Mouse (Mus musculus) midbrain, embryonic 14.5 days (tissue): ENCODE results near the gene Hdac5. TPM values are rescaled to one million over a fixed set of nuclear protein-coding genes. Genes with fewer than 3 reads are reported as not detected.

Source experiments
- ATAC-seq: fragments of 200-750 bp; cut with Nextera tagmentation; 2 replicates; pipeline ENCODE4 v1.8.0; 2017; ENCODE audit warnings: moderate number of reproducible peaks, moderate library complexity; ENCODE audit not compliant: low FRiP score, low TSS enrichment
- DNase-seq: peaks from one replicate; pipeline ENCODE4 v3.0.0-alpha.2; 2015
- H3K27ac ChIP-seq: fragments of 300-500 bp; sonication (generic); replicated peaks from 2 replicates; pipeline ENCODE4 v1.5.1; 2014; ENCODE audit warnings: mild to moderate bottlenecking, low read depth, low read length, moderate library complexity
- H3K27me3 ChIP-seq: fragments of 300-500 bp; sonication (generic); 2 replicates; pipeline ENCODE4 v1.6.1; 2014; ENCODE audit warnings: low read length, control low read depth, mixed read lengths; ENCODE audit not compliant: control insufficient read depth, insufficient read depth
- H3K36me3 ChIP-seq: fragments of 300-500 bp; sonication (generic); 2 replicates; pipeline ENCODE4 v1.6.1; 2014; ENCODE audit warnings: low read length, control low read depth; ENCODE audit not compliant: control insufficient read depth, insufficient read depth
- H3K4me1 ChIP-seq: fragments of 300-500 bp; sonication (generic); 2 replicates; pipeline ENCODE4 v1.6.1; 2014; ENCODE audit warnings: mild to moderate bottlenecking, antibody characterized with exemption, low read length, control low read depth; ENCODE audit not compliant: control insufficient read depth, insufficient read depth
- H3K4me2 ChIP-seq: fragments of 300-500 bp; sonication (generic); 2 replicates; pipeline ENCODE4 v1.6.1; 2014; ENCODE audit warnings: mild to moderate bottlenecking, low read length, moderate library complexity
- H3K4me3 ChIP-seq: fragments of 300-500 bp; sonication (generic); replicated peaks from 2 replicates; pipeline ENCODE4 v1.5.1; 2014; ENCODE audit warnings: low read depth, low read length
- H3K9ac ChIP-seq: fragments of 300-500 bp; sonication (generic); replicated peaks from 2 replicates; pipeline ENCODE4 v1.6.1; 2014; ENCODE audit warnings: mild to moderate bottlenecking, low read length, moderate library complexity
- H3K9me3 ChIP-seq: fragments of 300-500 bp; sonication (generic); 2 replicates; pipeline ENCODE4 v1.6.1; 2016; ENCODE audit warnings: low read length, control low read depth, mixed read lengths; ENCODE audit not compliant: control insufficient read depth
- WGBS: fragments of 180-500 bp; shearing (Covaris S2); extraction: QIAGEN DNeasy Blood & Tissue Kit; methylation state at CpG from one replicate; pipeline ENCODE4 v1.1.7; 2014; 5-methylcytosine and 5-hydroxymethylcytosine counted together
- polyA plus RNA-seq: library from polyadenylated mRNA; unstranded; fragments of >200 nt; fragmentation: Nextera tagmentation; extraction: Ambion mirVana; gene quantifications from 2 replicates; pipeline ENCODE4 v1.2.1, GENCODE M21; 2014

Gene Hdac5
- polyA plus RNA-seq, 1 experiment from 2014 or later, result 56.6 TPM

- H3K27ac ChIP-seq, result no peak overlapping the region
- H3K27me3 ChIP-seq, result no peaks in the 10 kb centered on the region
- no peak overlapping the region; the same call in 1 of the 2 replicates for H3K9ac ChIP-seq
- H3K4me2 ChIP-seq, result no peak overlapping the region
- no peaks in the 10 kb centered on the region for H3K36me3 ChIP-seq
- no peak overlapping the region for H3K4me3 ChIP-seq
- ATAC-seq (no peak), DNase-seq (no peak)
- WGBS, result 95% methylated on average over 7 of the region's 7 CpGs
- H3K9me3 ChIP-seq, result no peaks in the 10 kb centered on the region
- no peaks in the 10 kb centered on the region for H3K4me1 ChIP-seq
Observed at GRCm38 (mm10) chr11:102263211-102263610, 33.2 kb upstream of the Hdac5 start.

DNA sequence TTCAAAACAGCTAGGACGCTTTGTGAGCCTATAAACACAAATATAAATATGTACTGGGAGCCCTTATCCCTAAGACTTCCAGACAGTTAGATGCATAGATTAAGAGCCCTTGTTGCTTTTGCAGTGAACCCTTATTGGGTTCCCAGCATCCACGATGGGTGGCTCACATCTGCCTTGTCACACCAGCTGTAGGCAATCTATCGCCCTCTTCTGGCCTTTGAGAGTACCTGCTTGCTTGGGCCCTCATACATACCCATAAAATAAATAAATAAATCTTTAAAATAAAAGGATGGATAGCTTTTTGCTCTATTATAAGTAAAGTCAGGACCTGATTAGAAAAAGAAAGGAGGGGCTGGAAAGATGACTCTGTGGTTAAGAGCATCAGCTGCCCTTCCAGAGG is 28.6 kb upstream of the Hdac5 start:
- DNase-seq (peak; percentile 24), ATAC-seq (no peak)
- H3K27ac ChIP-seq, result no peak overlapping the region
- WGBS, result 94% methylated on average over 3 of the region's 3 CpGs
- no peaks in the 10 kb centered on the region for H3K4me1 ChIP-seq
- no peaks in the 10 kb centered on the region for H3K27me3 ChIP-seq
- no peak overlapping the region for H3K9ac ChIP-seq
- no peaks in the 10 kb centered on the region for H3K9me3 ChIP-seq
- no peak overlapping the region for H3K4me2 ChIP-seq
- no peak overlapping the region for H3K4me3 ChIP-seq
- H3K36me3 ChIP-seq, result no peaks in the 10 kb centered on the region

DNA sequence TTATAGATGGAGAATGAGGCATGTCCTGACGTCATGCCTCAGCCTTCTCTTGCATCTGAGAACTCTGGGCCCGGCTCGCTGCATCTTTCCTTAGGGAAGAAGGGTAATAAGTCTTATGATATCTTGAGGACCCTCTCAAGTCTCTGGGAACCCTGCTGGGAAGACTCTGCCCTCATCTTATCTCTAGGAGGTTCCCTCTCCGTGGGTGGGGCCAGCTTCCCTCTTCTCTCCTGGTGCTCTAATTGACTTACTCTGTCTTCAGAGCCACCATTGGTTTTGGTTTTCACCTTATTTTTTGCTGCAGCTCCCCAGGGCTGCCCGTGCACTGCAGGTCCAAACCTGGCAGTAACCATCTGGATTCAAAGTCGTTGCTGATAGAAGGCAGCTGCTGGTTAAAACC is 28.1 kb upstream of the Hdac5 start:
- H3K9me3 ChIP-seq, result no peaks in the 10 kb centered on the region
- no peak overlapping the region for H3K4me2 ChIP-seq
- WGBS, result 84% methylated on average over 6 of the region's 6 CpGs
- no peak for ATAC-seq
- H3K4me3 ChIP-seq, result no peak overlapping the region
- no peak overlapping the region for H3K9ac ChIP-seq
- H3K27me3 ChIP-seq, result no peaks in the 10 kb centered on the region
- no peak for DNase-seq
- H3K36me3 ChIP-seq, result no peaks in the 10 kb centered on the region
- no peak overlapping the region for H3K27ac ChIP-seq
- H3K4me1 ChIP-seq, result no peaks in the 10 kb centered on the region

- ATAC-seq (no peak), DNase-seq (peak; percentile 59)
- 35% methylated on average over 9 of the region's 9 CpGs for WGBS
- no peaks in the 10 kb centered on the region for H3K27me3 ChIP-seq
- H3K36me3 ChIP-seq, result no peaks in the 10 kb centered on the region
- no peaks in the 10 kb centered on the region for H3K9me3 ChIP-seq
- no peak overlapping the region for H3K4me3 ChIP-seq
- H3K4me1 ChIP-seq, result no peaks in the 10 kb centered on the region
- H3K9ac ChIP-seq, result no peak overlapping the region
- H3K27ac ChIP-seq, result no peak overlapping the region
- no peak overlapping the region for H3K4me2 ChIP-seq
Observed at GRCm38 (mm10) chr11:102257514-102257913, 27.5 kb upstream of the Hdac5 start.

DNA sequence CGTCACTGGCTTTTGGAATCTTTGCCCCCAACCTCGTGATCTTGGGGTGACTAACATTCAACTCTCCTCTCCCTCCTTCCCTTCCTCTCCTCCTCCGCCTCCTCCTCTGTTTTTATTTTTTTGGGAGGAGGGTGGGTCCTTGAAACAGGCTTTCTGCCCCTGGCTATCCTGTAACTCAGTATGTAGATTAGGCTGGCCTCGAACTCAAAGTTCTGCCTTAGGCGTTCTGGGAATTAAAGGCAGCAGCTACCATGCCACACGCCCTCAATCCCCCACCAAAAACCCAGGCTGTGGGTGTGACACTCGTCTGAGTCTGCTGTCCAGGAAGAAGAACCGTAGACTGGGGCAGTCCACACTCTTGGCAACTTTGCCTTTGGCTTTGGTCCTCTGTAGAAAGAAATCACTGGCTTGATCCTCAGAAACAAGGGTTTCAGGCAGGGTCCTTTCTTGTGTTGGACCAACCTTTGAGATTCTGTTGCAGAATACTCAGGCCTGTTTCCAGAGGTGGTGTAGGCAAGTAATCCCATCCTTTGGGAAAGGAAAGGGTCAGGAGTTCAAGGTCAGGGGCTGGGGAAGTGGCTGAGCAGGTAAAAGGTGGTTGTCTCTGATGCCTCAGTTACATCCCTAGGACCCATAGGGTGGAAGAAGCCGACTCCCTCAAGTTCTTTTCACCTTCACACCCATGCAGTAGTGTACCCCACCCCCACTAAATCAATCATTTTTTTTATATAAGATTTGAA is 19.6 kb upstream of the Hdac5 start:
- DNase-seq, result no peak
- Histone ChIP-seq H3K36me3 (no peaks in the 10 kb centered on the region), H3K4me2 (peak overlapping the region; percentile 89), H3K27ac (no peak overlapping the region), H3K4me3 (peak overlapping the region; percentile 44), H3K9me3 (no peaks in the 10 kb centered on the region), H3K9ac (peak overlapping the region; percentile 23; the same call in 1 of the 2 replicates), H3K27me3 (no peaks in the 10 kb centered on the region), H3K4me1 (peaks cover 11% of the 10 kb centered on the region; the same call in 1 of the 2 replicates)
- no peak for ATAC-seq
- WGBS, result 14% methylated on average over 9 of the region's 9 CpGs

DNA sequence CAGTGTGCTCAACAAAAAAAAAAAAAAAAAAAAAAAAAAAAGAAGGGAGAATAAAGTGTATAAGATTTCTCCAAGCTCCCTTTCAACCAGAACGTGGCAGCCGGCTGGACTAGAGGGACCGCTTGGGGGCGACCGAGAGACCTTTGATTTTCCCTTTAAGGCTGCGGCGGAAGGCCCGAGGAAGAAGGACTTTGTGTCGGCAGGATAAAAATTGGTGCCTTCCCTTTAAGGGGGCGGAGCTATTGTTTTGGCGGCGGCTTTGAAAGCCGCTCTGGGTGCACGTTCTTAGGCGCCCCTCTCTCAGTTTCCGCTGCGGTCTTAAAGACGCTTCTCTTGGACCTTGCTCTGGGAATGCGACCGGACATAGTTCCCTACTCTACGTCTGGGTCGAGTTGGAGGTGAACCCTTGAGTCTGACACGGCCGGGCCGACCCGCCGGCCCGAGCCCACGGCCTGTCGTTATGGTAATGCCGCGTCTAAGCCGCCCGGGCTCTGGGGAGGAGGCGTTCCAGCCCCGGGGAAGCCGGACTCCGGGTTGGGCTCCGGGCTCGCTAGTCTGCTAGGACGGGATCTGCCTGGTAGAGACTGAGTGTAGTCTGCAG is 18.8 kb upstream of the Hdac5 start, which contains the start of gene BC030867:
Gene BC030867, plus strand, starts transcription at position 253 of the 601 bp plus-strand sequence.
- under 1% methylated on average over 41 of the region's 41 CpGs for WGBS
- peak within 1 kb of the TSS; percentile 89 for H3K4me2 ChIP-seq
- peaks cover 11% of the 10 kb centered on the region; the same call in 1 of the 2 replicates for H3K4me1 ChIP-seq
- no peaks in the 10 kb centered on the region for H3K27me3 ChIP-seq
- no peaks in the 10 kb centered on the region for H3K9me3 ChIP-seq
- H3K27ac ChIP-seq, result no peak within 1 kb of the TSS
- DNase-seq (peak; percentile 98), ATAC-seq (peak; percentile 43)
- H3K9ac ChIP-seq, result peak within 1 kb of the TSS; percentile 23; the same call in 1 of the 2 replicates
- H3K36me3 ChIP-seq, result no peaks in the 10 kb centered on the region
- peak within 1 kb of the TSS; percentile 44 for H3K4me3 ChIP-seq

- H3K9ac ChIP-seq, result no peak overlapping the region
- no peak overlapping the region for H3K27ac ChIP-seq
- no peak for ATAC-seq
- no peak for DNase-seq
- H3K4me1 ChIP-seq, result peaks cover 11% of the 10 kb centered on the region; the same call in 1 of the 2 replicates
- no peaks in the 10 kb centered on the region for H3K27me3 ChIP-seq
- H3K36me3 ChIP-seq, result no peaks in the 10 kb centered on the region
- WGBS, result 89% methylated on average over 4 of the region's 4 CpGs
- no peak overlapping the region for H3K4me3 ChIP-seq
- no peak overlapping the region for H3K4me2 ChIP-seq
- no peaks in the 10 kb centered on the region for H3K9me3 ChIP-seq
Observed at GRCm38 (mm10) chr11:102246871-102247270, 16.9 kb upstream of the Hdac5 start.

- DNase-seq (no peak), ATAC-seq (no peak)
- Histone ChIP-seq H3K4me3 (no peak overlapping the region), H3K36me3 (no peaks in the 10 kb centered on the region), H3K27me3 (no peaks in the 10 kb centered on the region), H3K4me2 (no peak overlapping the region), H3K9me3 (no peaks in the 10 kb centered on the region), H3K27ac (no peak overlapping the region), H3K4me1 (peaks cover 11% of the 10 kb centered on the region; the same call in 1 of the 2 replicates), H3K9ac (no peak overlapping the region)
- WGBS, result 86% methylated on average over 6 of the region's 6 CpGs
Observed at GRCm38 (mm10) chr11:102246273-102246635, 16.3 kb upstream of the Hdac5 start.
